Mouse (Mus musculus): ENCODE results near the gene Prpf3. TPM values are rescaled to one million over a fixed set of nuclear protein-coding genes. Genes with fewer than 3 reads are reported as not detected.
"Not testable (repeated sequence)": the region's sequence is repeated elsewhere in the genome, so short reads cannot be mapped to it uniquely, and the experiment has no call there.

The Prpf3 gene
- total RNA-seq, 4 experiments from 2014 or later = 35.7 to 46.3 (median 40.5) TPM

DNA sequence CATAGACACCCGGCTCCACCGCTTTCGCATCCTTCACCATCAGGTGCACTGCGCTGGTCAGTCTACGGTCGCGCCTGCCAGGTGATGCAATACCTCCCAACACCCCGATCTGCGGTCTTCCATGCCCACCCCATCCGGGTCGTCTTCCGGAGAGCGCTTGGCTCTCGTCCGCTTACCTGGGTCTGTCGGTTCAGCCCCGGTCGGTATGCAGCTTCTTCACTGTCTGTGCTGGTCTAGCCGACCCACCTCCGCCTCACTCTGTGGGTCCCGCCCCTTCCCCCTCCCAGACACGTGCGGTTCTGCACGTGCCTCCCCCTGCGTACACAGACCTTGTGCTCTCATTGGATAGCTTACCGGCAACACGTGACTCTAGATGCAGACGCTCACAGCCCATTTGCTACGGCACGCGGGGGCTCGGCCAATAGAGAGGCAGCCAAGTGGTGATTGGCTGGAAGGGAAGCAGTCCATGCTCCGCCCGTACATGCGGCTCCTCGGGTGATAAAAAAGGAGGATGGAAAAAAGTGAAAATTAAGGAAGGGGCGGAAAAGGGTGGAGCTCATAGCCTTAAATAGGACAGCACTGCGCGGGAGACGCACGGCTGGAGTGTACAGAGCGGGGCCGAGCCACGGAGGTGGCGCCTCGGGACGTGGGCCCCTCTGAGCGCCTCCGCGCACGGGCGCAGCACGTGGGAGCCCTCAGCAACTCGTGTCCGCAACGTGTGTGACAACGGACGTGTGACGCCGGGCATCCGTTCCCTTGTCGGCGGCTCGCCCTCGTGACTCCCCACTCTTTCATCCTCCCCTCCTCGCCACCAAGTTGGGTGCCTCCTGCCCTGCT lies 26.5 kb upstream of the Prpf3 start, which contains the start of gene Ciart:
Gene Ciart, minus strand, starts transcription at position 273 of the 837 bp plus-strand sequence.
- peak; percentile 97 to 99 for DNase-seq (ENCODE audit: low spot score in 2 of 2)

- no peak for DNase-seq (ENCODE audit: low spot score in 2 of 2)
Observed at GRCm38 (mm10) chr3:95879063-95879462, 23.4 kb upstream of the Prpf3 start.

- DNase-seq (ENCODE audit: low spot score in 2 of 2) = no peak
Observed at GRCm38 (mm10) chr3:95872048-95872447, 16.4 kb upstream of the Prpf3 start.

GRCm38 (mm10) chr3:95871392-95871867 lies 15.7 kb upstream of the Prpf3 start, which contains the start of gene Mrps21:
Mrps21 (minus strand) TSS chr3:95871519.
- DNase-seq (ENCODE audit: low spot score in 2 of 2) = peak; percentile 77 to 79

- no peak for DNase-seq (ENCODE audit: low spot score in 2 of 2)
Observed at GRCm38 (mm10) chr3:95870976-95871375, 15.3 kb upstream of the Prpf3 start.

DNA sequence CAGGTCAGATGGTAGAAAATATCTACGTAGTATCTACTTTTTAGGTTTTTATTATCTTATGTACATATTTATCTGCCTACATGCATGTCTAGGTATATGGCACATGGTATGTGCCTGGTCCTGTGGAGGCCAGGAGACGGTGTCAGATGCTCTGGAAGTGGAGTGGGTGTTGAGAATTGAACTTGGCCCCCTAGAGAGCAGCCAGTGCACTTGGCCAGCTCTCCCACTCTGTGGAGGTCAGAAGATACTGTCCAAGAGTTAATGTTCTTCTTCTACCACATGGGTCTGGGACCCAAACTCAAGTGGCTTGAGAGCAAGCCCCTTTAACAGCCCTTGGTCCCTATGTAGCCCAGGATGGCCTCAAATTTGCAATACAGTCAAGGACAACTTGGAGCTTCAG lies 11.7 kb upstream of the Prpf3 start:
- no peak for DNase-seq (ENCODE audit: low spot score in 2 of 2)

DNA sequence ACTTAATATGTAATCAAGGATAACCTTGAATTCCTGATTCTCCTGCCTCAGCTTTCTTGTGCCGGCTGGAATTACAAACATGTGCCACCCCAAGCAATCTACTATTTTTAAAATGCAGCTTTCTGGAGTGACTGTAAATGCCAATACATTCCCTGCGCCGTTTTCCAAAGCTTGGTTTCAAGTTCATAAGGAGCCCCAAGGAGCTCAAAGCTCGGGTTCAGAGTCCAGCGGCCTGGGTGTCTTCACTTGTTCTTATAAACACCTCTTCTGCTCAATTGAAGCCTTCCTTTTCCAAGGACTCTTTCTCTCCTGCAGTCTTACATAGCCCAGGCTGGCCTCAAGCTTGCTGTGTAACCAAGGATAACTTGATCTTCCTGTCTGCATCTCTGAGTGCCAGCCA lies 10.4 kb upstream of the Prpf3 start:
- DNase-seq (ENCODE audit: low spot score in 2 of 2) = no peak

- DNase-seq (ENCODE audit: low spot score in 2 of 2) = no peak
Observed at GRCm38 (mm10) chr3:95865571-95865970, 9.9 kb upstream of the Prpf3 start.

DNA sequence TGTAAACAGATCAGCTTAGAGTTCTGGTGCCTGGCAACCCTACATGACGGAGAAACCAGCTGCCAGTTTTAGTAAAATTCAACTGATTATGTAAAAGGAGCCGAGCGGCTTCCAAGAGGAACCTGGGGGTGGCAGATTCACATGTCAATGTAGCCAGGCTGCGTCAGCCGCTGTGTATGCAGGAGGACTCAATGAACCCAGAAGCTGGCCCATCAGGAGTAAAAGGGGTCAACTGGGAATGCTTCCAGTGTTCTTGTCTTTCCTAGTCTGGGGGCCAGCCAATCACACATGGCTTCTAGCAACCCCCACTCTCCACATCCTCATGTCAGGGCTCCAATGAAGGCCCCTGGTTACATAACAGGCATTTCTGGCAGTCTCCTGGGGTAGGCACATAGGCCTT lies 9.4 kb upstream of the Prpf3 start:
- DNase-seq (ENCODE audit: low spot score in 2 of 2) = peak; percentile 76 to 81

- no peak for DNase-seq (ENCODE audit: low spot score in 2 of 2)
Observed at GRCm38 (mm10) chr3:95863578-95863977, 7.9 kb upstream of the Prpf3 start.

DNA sequence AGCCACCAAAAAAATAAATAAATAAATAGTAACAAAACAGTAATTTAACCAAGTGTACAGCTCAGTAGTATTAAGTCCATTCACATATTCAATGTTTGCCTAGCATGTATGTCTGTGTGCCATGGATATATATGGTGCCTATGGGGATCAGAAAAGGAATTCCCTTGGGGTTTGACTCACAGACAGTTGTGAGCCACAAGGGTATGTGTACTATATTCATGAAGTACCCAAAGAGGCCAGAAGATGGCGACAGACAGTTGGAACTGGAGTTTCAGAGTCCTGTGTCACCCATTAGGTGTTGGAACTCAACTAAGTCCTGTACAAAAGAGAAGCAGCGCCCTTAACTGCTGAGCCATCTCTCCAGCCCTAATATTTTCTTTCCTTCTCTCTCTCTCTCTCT lies 6.1 kb upstream of the Prpf3 start:
- peak; percentile 60 to 66 for DNase-seq (ENCODE audit: low spot score in 2 of 2)

DNA sequence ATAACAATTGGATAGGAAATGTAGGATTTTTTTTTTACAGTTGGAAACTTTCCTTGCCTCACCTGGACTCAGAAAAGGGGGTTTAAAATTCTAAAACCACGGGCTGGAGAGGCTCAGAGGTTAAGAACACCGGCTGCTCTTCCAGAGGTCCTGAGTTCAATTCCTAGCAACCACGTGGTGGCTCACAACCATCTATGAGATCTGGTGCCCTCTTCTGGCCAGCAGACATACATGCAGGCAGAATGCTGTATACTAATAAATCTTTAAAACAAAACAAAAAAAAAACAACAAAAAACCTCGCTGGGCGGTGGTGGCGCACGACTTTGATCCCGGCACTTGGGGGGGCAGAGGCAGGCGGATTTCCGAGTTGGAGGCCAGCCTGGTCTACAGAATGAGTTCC lies 5.5 kb upstream of the Prpf3 start:
- DNase-seq (ENCODE audit: low spot score in 2 of 2) = no peak

DNA sequence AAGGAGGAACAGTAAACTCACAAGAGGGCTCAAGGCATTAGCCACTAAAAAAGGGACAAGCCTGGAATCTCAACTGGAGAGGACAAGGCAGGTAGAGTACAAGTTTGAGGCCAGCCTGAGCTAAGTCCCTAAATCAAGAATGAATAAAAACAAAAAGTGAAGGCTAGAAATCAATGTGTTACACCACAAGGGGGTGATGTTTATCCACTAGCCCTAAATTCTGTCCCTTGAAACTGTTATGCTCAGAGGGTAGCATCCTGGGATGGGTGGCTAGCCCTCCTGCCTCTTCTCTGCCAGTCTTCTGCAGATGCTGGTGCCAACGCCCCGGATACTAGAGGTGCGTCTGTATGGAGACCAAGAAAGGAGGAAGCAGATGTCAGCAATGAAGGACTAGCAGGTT lies 4.6 kb upstream of the Prpf3 start:
- no peak for DNase-seq (ENCODE audit: low spot score in 2 of 2)

- not testable (repeated sequence) for DNase-seq (ENCODE audit: low spot score in 2 of 2)
Observed at GRCm38 (mm10) chr3:95858278-95858677, 2.6 kb upstream of the Prpf3 start.

GRCm38 (mm10) chr3:95857050-95857449 lies 1.4 kb upstream of the Prpf3 start:
- not testable (repeated sequence) for DNase-seq (ENCODE audit: low spot score in 2 of 2)

DNA sequence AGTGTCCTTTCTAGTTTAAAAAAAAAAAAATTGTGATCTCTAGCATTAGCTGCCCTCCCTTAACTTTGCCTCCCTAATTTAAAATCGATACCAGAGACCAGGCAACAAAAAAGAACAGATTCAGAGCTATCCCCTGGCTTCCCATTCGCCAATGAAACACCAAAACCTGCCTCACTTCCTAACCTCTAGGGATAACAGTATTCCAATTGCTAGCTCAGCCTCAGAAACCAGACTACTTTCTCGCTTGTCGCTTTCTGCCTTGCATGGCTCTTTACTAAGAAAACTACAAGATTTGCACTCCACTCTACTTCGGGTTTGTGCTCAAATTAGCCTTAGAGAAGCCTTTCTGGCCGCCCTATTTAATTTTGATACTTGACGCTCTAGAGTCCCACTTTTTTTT lies 430 bp upstream of the Prpf3 start:
- DNase-seq (ENCODE audit: low spot score in 2 of 2) = no peak

DNA sequence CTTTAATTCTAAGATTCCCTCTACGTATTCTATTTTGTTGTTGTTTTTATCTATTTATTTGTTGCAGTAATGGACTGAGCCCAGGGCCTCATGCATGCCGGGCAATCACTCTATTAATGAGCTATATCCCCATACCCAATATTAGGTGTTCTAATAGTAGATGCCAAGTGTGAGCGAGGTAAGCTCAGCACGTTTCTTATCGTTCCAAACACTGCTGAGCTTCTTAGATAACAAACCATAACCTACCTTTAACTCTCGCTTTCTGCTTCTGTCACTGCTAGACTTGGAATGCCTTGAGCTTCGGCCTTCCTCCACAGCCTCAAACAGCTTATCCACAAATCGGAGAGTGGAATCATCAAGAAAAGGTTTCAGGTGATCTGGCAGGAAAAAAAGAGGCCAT lies 4.4 kb downstream of the Prpf3 start:
- no peak for DNase-seq (ENCODE audit: low spot score in 2 of 2)

- no peak for DNase-seq (ENCODE audit: low spot score in 2 of 2)
Observed at GRCm38 (mm10) chr3:95850611-95851010, 5.1 kb downstream of the Prpf3 start.

- DNase-seq (ENCODE audit: low spot score in 2 of 2) = no peak
Observed at GRCm38 (mm10) chr3:95842503-95843214, 13.0 kb downstream of the Prpf3 start.

DNA sequence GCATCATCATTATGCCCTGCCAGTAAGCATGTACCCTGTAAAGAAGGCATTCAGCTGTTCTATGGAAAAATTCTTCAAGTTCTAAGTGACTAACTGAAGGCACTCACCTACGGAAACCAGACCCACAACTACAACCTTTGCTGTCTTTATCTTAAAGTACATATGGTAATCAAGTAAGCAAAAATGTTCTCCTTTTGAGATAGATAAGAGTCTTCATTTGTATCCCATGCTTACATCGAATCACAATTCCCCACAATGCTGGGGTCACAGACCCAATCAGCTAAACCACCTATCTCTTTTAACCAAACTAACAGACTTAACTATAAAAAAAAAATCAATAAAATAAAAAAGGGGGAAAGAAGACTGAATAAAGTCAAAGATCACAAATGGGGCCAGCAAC lies 16.4 kb downstream of the Prpf3 start:
- DNase-seq (ENCODE audit: low spot score in 2 of 2) = no peak

DNA sequence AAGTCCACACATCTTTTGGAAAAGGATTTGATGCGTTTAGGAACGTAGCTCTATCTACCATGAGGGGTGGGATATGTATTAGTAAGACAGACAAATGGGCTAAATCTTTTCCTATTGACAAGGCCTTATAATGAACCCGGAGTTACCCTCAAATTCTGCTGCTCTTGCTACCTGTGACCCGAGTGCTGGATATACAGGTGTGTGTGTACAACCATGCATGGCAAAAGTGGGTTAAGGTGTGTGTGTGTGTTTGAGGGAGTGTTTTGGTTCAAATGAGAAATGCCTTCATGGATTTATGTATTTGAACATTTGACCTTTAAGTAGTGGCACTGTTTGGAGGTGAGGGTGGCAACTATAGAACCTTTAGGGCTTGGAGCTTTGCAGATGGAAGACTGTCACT lies 26.6 kb downstream of the Prpf3 start:
- no peak for DNase-seq (ENCODE audit: low spot score in 2 of 2)

DNA sequence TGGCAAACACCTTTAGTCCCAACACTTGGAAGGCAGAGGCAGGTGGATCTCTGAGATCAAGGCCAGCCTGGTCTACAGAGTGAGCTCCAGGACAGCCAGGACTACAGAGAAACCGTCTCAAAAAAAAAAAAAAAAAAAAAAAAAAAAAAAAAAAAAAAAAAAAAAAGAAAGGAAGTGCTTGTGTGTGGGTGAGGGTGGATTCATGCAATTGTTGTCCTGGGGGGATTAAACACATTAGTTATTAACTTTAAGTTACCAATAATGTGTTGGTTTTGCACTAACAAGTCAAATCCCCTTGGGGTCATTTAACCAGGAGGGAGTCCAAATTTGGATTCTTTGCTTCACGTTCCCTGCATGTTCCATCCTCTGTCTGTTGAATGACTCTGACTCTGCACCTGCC lies 29.4 kb downstream of the Prpf3 start:
- no peak for DNase-seq (ENCODE audit: low spot score in 2 of 2)

Measured in layer of hippocampus, adult 8-10 months (tissue).